Mouse (Mus musculus): Measurements from ENCODE around the gene Creld1. TPM values are rescaled to one million over a fixed set of nuclear protein-coding genes. Genes with fewer than 3 reads are reported as not detected.
A peak's percentile ranks its signal among the peaks of the same experiment; 100 is the strongest.

Creld1 gene
- total RNA-seq, 2 experiments from 2014 or later, result 47.6 to 55.7 TPM

GRCm38 (mm10) chr6:113469432-113469831, 13.7 kb upstream of the Creld1 start:
- DNase-seq, result peak; percentile 75 to 89

- DNase-seq, result peak; percentile 77 to 83
These were observed 11.7 kb upstream of the Creld1 start, which contains the start of gene Il17rc for GRCm38 (mm10) chr6:113471297-113471936. Gene Il17rc (plus strand): TSS chr6:113471427.

- DNase-seq, result no peak
These were observed 11.0 kb upstream of the Creld1 start for GRCm38 (mm10) chr6:113472061-113472460.

- DNase-seq, result no peak
These were observed 9.9 kb upstream of the Creld1 start for GRCm38 (mm10) chr6:113473246-113473645.

GRCm38 (mm10) chr6:113473715-113474114, 9.4 kb upstream of the Creld1 start:
- no peak for DNase-seq

GRCm38 (mm10) chr6:113477353-113477752, 5.7 kb upstream of the Creld1 start:
- no peak for DNase-seq

GRCm38 (mm10) chr6:113478906-113479305, 4.2 kb upstream of the Creld1 start:
- DNase-seq, result no peak

GRCm38 (mm10) chr6:113480555-113481373, 2.3 kb upstream of the Creld1 start:
- DNase-seq, result peak; percentile 25 to 39

- peak in 1 of 2 experiments; percentile 37 for DNase-seq
These were observed 509 bp upstream of the Creld1 start for GRCm38 (mm10) chr6:113482477-113483099.

GRCm38 (mm10) chr6:113483729-113484128, 632 bp downstream of the Creld1 start:
- peak; percentile 31 to 45 for DNase-seq

GRCm38 (mm10) chr6:113487125-113487576, 4.1 kb downstream of the Creld1 start:
- DNase-seq, result peak in 1 of 2 experiments; percentile 38

GRCm38 (mm10) chr6:113489410-113489809, 6.3 kb downstream of the Creld1 start:
- no peak for DNase-seq

- DNase-seq, result no peak
These were observed 9.2 kb downstream of the Creld1 start for GRCm38 (mm10) chr6:113492101-113492864.

GRCm38 (mm10) chr6:113494258-113494788, 11.2 kb downstream of the Creld1 start:
- peak; percentile 79 to 85 for DNase-seq

GRCm38 (mm10) chr6:113495071-113495675, 12.1 kb downstream of the Creld1 start:
- DNase-seq, result peak in 1 of 2 experiments; percentile 11

- no peak for DNase-seq
These were observed 16.2 kb downstream of the Creld1 start for GRCm38 (mm10) chr6:113499346-113499745.

- DNase-seq, result no peak
These were observed 18.4 kb downstream of the Creld1 start, which contains the start of gene Prrt3 for GRCm38 (mm10) chr6:113501388-113502084. Gene Prrt3 (minus strand): TSS chr6:113501931.

- DNase-seq, result no peak
These were observed 19.7 kb downstream of the Creld1 start for GRCm38 (mm10) chr6:113502801-113503200.

GRCm38 (mm10) chr6:113505689-113506088, 22.6 kb downstream of the Creld1 start:
- no peak for DNase-seq

- no peak for DNase-seq
These were observed 24.0 kb downstream of the Creld1 start for GRCm38 (mm10) chr6:113507130-113507529.

All from heart, adult 18-20 months (tissue).